Mouse (Mus musculus): Measurements from ENCODE around the gene Tmem132c. TPM values are rescaled to one million over a fixed set of nuclear protein-coding genes. Genes with fewer than 3 reads are reported as not detected.

Tmem132c gene
- polyA plus RNA-seq, 1 experiment from 2014 or later, result 18.4 TPM

- Histone ChIP-seq H3K4me3 (no peak overlapping the region), H3K36me3 (no peaks in the 10 kb centered on the region), H3K9ac (replicated peaks) (no peak overlapping the region), H3K4me1 (peaks cover 13% of the 10 kb centered on the region; the same call in 1 of the 2 replicates), H3K4me2 (replicated peaks) (no peak overlapping the region), H3K9me3 (no peaks in the 10 kb centered on the region), H3K27me3 (no peaks in the 10 kb centered on the region), H3K27ac (replicated peaks) (no peak overlapping the region)
- 55% methylated on average over 10 of the region's 10 CpGs for WGBS
- no peak for ATAC-seq (ENCODE audit: low FRiP score, low read depth)
Observed at GRCm38 (mm10) chr5:127429124-127429523, 187.5 kb downstream of the Tmem132c start.

- 71% methylated on average over 9 of the region's 9 CpGs for WGBS
- H3K9me3 ChIP-seq, result no peaks in the 10 kb centered on the region
Observed at GRCm38 (mm10) chr5:127431561-127431960, 190.0 kb downstream of the Tmem132c start.

GRCm38 (mm10) chr5:127436836-127437235 lies 195.2 kb downstream of the Tmem132c start:
- H3K9ac ChIP-seq (replicated peaks), result no peak overlapping the region
- ATAC-seq (ENCODE audit: low FRiP score, low read depth), result no peak
- H3K4me3 ChIP-seq, result no peak overlapping the region
- H3K4me2 ChIP-seq (replicated peaks), result no peak overlapping the region
- H3K4me1 ChIP-seq, result peaks cover 3% of the 10 kb centered on the region; the same call in 1 of the 2 replicates
- no peaks in the 10 kb centered on the region for H3K27me3 ChIP-seq
- no peak overlapping the region for H3K27ac ChIP-seq (replicated peaks)
- no peaks in the 10 kb centered on the region for H3K36me3 ChIP-seq
- no peaks in the 10 kb centered on the region for H3K9me3 ChIP-seq
- 89% methylated on average over 5 of the region's 5 CpGs for WGBS

More at GRCm38 (mm10) chr5:127431561-127431960, 190.0 kb downstream of the Tmem132c start:
- ATAC-seq (ENCODE audit: low FRiP score, low read depth), result no peak
- Histone ChIP-seq H3K27me3 (no peaks in the 10 kb centered on the region), H3K4me2 (replicated peaks) (no peak overlapping the region), H3K36me3 (no peaks in the 10 kb centered on the region), H3K4me1 (peaks cover 13% of the 10 kb centered on the region; the same call in 1 of the 2 replicates), H3K9ac (replicated peaks) (no peak overlapping the region), H3K4me3 (no peak overlapping the region), H3K27ac (replicated peaks) (no peak overlapping the region)

GRCm38 (mm10) chr5:127438639-127439038 lies 197.0 kb downstream of the Tmem132c start:
- no peak overlapping the region for H3K9ac ChIP-seq (replicated peaks)
- H3K27me3 ChIP-seq, result no peaks in the 10 kb centered on the region
- no peaks in the 10 kb centered on the region for H3K36me3 ChIP-seq
- WGBS, result 89% methylated on average over 4 of the region's 4 CpGs
- no peak overlapping the region for H3K4me3 ChIP-seq
- H3K4me2 ChIP-seq (replicated peaks), result no peak overlapping the region
- no peak for ATAC-seq (ENCODE audit: low FRiP score, low read depth)
- H3K27ac ChIP-seq (replicated peaks), result no peak overlapping the region
- H3K9me3 ChIP-seq, result no peaks in the 10 kb centered on the region
- H3K4me1 ChIP-seq, result peaks cover 10% of the 10 kb centered on the region

GRCm38 (mm10) chr5:127441963-127442362 lies 200.4 kb downstream of the Tmem132c start:
- Histone ChIP-seq H3K4me3 (no peak overlapping the region), H3K4me1 (peaks cover 10% of the 10 kb centered on the region), H3K9me3 (no peaks in the 10 kb centered on the region), H3K9ac (replicated peaks) (no peak overlapping the region; the same call in 1 of the 2 replicates), H3K27me3 (no peaks in the 10 kb centered on the region), H3K36me3 (no peaks in the 10 kb centered on the region), H3K27ac (replicated peaks) (peak overlapping the region; percentile 60), H3K4me2 (replicated peaks) (no peak overlapping the region)
- ATAC-seq (ENCODE audit: low FRiP score, low read depth), result peak; percentile 27; the same call in 1 of the 2 replicates
- 26% methylated on average over 10 of the region's 10 CpGs for WGBS

GRCm38 (mm10) chr5:127453580-127453979 lies 212.0 kb downstream of the Tmem132c start:
- ATAC-seq (ENCODE audit: low FRiP score, low read depth), result no peak
- H3K4me1 ChIP-seq, result no peaks in the 10 kb centered on the region
- WGBS, result 21% methylated on average over 4 of the region's 4 CpGs

GRCm38 (mm10) chr5:127454068-127454467 lies 212.5 kb downstream of the Tmem132c start:
- no peaks in the 10 kb centered on the region for H3K4me1 ChIP-seq
- peaks cover 4% of the 10 kb centered on the region; the same call in 1 of the 2 replicates for H3K9me3 ChIP-seq
- H3K4me3 ChIP-seq, result no peak overlapping the region
- no peak for ATAC-seq (ENCODE audit: low FRiP score, low read depth)
- no peak overlapping the region for H3K27ac ChIP-seq (replicated peaks)
- no peak overlapping the region for H3K4me2 ChIP-seq (replicated peaks)
- H3K27me3 ChIP-seq, result no peaks in the 10 kb centered on the region
- no peaks in the 10 kb centered on the region for H3K36me3 ChIP-seq
- 74% methylated on average over 7 of the region's 7 CpGs for WGBS
- no peak overlapping the region for H3K9ac ChIP-seq (replicated peaks)

More at GRCm38 (mm10) chr5:127453580-127453979, 212.0 kb downstream of the Tmem132c start:
- Histone ChIP-seq H3K9ac (replicated peaks) (no peak overlapping the region), H3K36me3 (no peaks in the 10 kb centered on the region), H3K27me3 (no peaks in the 10 kb centered on the region), H3K9me3 (peaks cover 8% of the 10 kb centered on the region; the same call in 1 of the 2 replicates), H3K4me2 (replicated peaks) (no peak overlapping the region), H3K27ac (replicated peaks) (no peak overlapping the region), H3K4me3 (no peak overlapping the region)

- Histone ChIP-seq H3K4me1 (no peaks in the 10 kb centered on the region), H3K27me3 (no peaks in the 10 kb centered on the region), H3K27ac (replicated peaks) (no peak overlapping the region), H3K9me3 (no peaks in the 10 kb centered on the region), H3K9ac (replicated peaks) (no peak overlapping the region), H3K36me3 (no peaks in the 10 kb centered on the region), H3K4me3 (no peak overlapping the region), H3K4me2 (replicated peaks) (no peak overlapping the region)
- no peak for ATAC-seq (ENCODE audit: low FRiP score, low read depth)
- WGBS, result 92% methylated on average over 10 of the region's 10 CpGs
Observed at GRCm38 (mm10) chr5:127456076-127456475, 214.5 kb downstream of the Tmem132c start.

GRCm38 (mm10) chr5:127468151-127468550 lies 226.5 kb downstream of the Tmem132c start:
- no peak for ATAC-seq (ENCODE audit: low FRiP score, low read depth)
- Histone ChIP-seq H3K27ac (replicated peaks) (no peak overlapping the region), H3K36me3 (no peaks in the 10 kb centered on the region), H3K4me2 (replicated peaks) (no peak overlapping the region), H3K4me3 (no peak overlapping the region), H3K27me3 (no peaks in the 10 kb centered on the region), H3K4me1 (no peaks in the 10 kb centered on the region), H3K9me3 (no peaks in the 10 kb centered on the region), H3K9ac (replicated peaks) (no peak overlapping the region)
- 57% methylated on average over 5 of the region's 5 CpGs for WGBS

GRCm38 (mm10) chr5:127470351-127470750 lies 228.7 kb downstream of the Tmem132c start:
- Histone ChIP-seq H3K4me2 (replicated peaks) (no peak overlapping the region), H3K4me3 (no peak overlapping the region), H3K9me3 (no peaks in the 10 kb centered on the region), H3K36me3 (no peaks in the 10 kb centered on the region), H3K9ac (replicated peaks) (no peak overlapping the region), H3K4me1 (no peaks in the 10 kb centered on the region), H3K27ac (replicated peaks) (no peak overlapping the region), H3K27me3 (peaks cover 3% of the 10 kb centered on the region; the same call in 1 of the 2 replicates)
- ATAC-seq (ENCODE audit: low FRiP score, low read depth), result no peak
- 8% methylated on average over 3 of the region's 3 CpGs for WGBS

GRCm38 (mm10) chr5:127471902-127472301 lies 230.3 kb downstream of the Tmem132c start:
- no peak for ATAC-seq (ENCODE audit: low FRiP score, low read depth)
- peaks cover 5% of the 10 kb centered on the region; the same call in 1 of the 2 replicates for H3K27me3 ChIP-seq
- 65% methylated on average over 5 of the region's 5 CpGs for WGBS

GRCm38 (mm10) chr5:127473706-127474105 lies 232.1 kb downstream of the Tmem132c start:
- no peak for ATAC-seq (ENCODE audit: low FRiP score, low read depth)
- 67% methylated on average over 1 of the region's 2 CpGs for WGBS
- no peaks in the 10 kb centered on the region for H3K36me3 ChIP-seq
- H3K9me3 ChIP-seq, result no peaks in the 10 kb centered on the region
- H3K9ac ChIP-seq (replicated peaks), result no peak overlapping the region
- H3K4me3 ChIP-seq, result no peak overlapping the region
- peaks cover 19% of the 10 kb centered on the region for H3K4me1 ChIP-seq
- peaks cover 5% of the 10 kb centered on the region; the same call in 1 of the 2 replicates for H3K27me3 ChIP-seq
- no peak overlapping the region for H3K4me2 ChIP-seq (replicated peaks)
- no peak overlapping the region for H3K27ac ChIP-seq (replicated peaks)

More at GRCm38 (mm10) chr5:127471902-127472301, 230.3 kb downstream of the Tmem132c start:
- H3K9me3 ChIP-seq, result no peaks in the 10 kb centered on the region
- H3K36me3 ChIP-seq, result no peaks in the 10 kb centered on the region
- H3K4me2 ChIP-seq (replicated peaks), result no peak overlapping the region
- H3K27ac ChIP-seq (replicated peaks), result no peak overlapping the region
- no peak overlapping the region for H3K4me3 ChIP-seq
- no peak overlapping the region for H3K9ac ChIP-seq (replicated peaks)
- H3K4me1 ChIP-seq, result peaks cover 1% of the 10 kb centered on the region

- Histone ChIP-seq H3K4me3 (no peak overlapping the region), H3K27ac (replicated peaks) (no peak overlapping the region), H3K27me3 (peaks cover 5% of the 10 kb centered on the region), H3K9ac (replicated peaks) (no peak overlapping the region), H3K36me3 (no peaks in the 10 kb centered on the region), H3K4me1 (peaks cover 22% of the 10 kb centered on the region), H3K9me3 (no peaks in the 10 kb centered on the region), H3K4me2 (replicated peaks) (no peak overlapping the region)
- 92% methylated on average over 6 of the region's 6 CpGs for whole genome bisulfite sequencing
- no peak for ATAC-seq (ENCODE audit: low FRiP score, low read depth)
Observed at GRCm38 (mm10) chr5:127474856-127475255, 233.2 kb downstream of the Tmem132c start.
